Mouse (Mus musculus): ENCODE results near the gene Runx1.

- TF ChIP-seq GATA1 (IDR thresholded peaks at IDR 0.05; ENCODE audit: borderline replicate concordance, low read length) = no peak
- no peak for TF ChIP-seq FLI1 (IDR thresholded peaks at IDR 0.05; ENCODE audit: low read length)
These were observed 181.6 kb downstream of the Runx1 start for GRCm38 (mm10) chr16:92644315-92644714.

Data from megakaryocyte, embryonic 14.5 days (primary cell).